Mouse (Mus musculus) megakaryocyte, embryonic 14.5 days (primary cell): ENCODE data around the gene Cbx6.

Experiments
- FLI1 ChIP-seq: IDR thresholded peaks from 2 replicates; pipeline ENCODE4 v1.6.1; 2012; ENCODE audit warnings: low read length, inconsistent platforms, mixed read lengths
- GATA1 ChIP-seq: IDR thresholded peaks from 3 replicates; pipeline ENCODE4 v1.6.1; 2012; ENCODE audit warnings: mixed read lengths, low read length, inconsistent platforms, borderline replicate concordance

DNA sequence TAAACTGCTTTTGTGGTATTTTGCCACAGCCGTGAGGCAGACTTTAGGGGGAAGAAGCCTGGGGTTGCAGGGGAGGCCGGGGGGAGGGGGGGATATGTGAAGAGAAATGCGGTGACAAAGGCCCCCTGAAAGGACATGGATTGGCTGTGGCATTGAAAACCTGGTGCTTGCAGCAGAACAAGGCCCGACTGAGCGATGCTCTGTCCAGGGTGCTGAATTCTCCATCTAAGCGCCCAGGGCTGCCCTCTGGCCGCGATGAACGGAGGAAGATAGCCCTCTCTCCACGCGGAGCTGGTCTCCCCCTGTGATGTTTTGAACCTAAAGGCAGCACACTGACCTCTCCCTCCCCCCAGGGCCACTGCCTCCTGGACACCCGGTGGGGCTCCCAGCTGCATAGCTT lies 43.0 kb downstream of the Cbx6 start:
- TF ChIP-seq GATA1 (no peak), FLI1 (no peak)
